Mouse (Mus musculus): ENCODE measurements around the gene Heph. TPM values are rescaled to one million over a fixed set of nuclear protein-coding genes. Genes with fewer than 3 reads are reported as not detected.
A peak's percentile ranks its signal among the peaks of the same experiment; 100 is the strongest.
"Not testable (repeated sequence)": the region's sequence is repeated elsewhere in the genome, so short reads cannot be mapped to it uniquely, and the experiment has no call there.

The Heph gene
- 3.7 and 3.9 TPM in 2 replicates for polyA plus RNA-seq (2015; fragmentation: Nextera tagmentation; extraction: Ambion mirVana)

DNA sequence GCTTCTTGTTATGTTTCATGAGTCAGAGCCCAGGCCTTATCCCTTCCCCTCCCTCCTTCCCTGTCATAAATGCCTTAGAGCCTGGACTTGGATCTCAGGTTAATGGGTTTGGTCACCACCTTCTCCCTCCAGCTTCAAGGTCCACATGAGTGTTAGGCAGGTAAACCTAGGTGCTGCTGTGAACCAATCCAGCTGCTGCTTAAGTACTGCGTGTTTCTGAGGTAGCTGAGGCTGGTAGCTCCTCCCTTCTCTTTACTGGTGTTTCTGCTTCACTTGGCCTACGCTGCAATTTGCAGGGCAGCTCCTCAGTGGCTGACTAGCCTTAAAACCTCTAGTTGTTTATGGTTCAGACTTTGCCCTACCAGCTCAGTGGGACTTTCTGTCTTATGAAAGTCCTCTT lies at the start of gene Heph:
Heph (plus strand) TSS at position 211 of the 400 bp plus-strand sequence.
- peak within 1 kb of the TSS; percentile 19; the same call in 1 of the 2 replicates for H3K4me2 ChIP-seq
- WGBS: 65% methylated on average over 2 of the region's 2 CpGs
- no peak for ATAC-seq (replicated peaks)

DNA sequence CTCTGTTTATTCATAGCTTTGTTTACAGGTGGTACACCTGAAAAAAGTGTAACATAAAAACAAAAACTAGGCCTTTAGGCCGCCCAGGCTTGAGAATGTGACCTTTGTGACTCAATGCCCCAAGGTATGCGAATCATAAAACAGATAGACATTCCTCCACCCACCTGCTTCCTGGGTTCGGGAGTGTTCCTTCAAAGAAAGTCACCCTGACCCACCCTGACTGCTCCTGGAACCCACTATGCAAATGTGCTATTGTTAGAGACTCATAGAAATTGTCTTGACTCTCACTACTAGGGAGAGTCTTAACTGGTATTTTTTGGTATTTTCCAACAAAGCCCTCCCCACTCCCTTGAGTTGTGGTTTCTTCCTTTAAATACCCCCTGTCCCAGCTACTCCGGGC lies 39.8 kb upstream of the Heph start:
- H3K9ac ChIP-seq; ATAC-seq (replicated peaks); H3K27ac ChIP-seq; H3K9me3 ChIP-seq; H3K4me1 ChIP-seq; H3K4me2 ChIP-seq; H3K27me3 ChIP-seq (replicated peaks); H3K4me3 ChIP-seq; H3K36me3 ChIP-seq (replicated peaks): not testable (repeated sequence)
- 79% methylated on average over 4 of the region's 4 CpGs for WGBS

More for the DNA sequence above, at the start of gene Heph:
- Histone ChIP-seq H3K36me3 (replicated peaks) (no peaks in the 10 kb centered on the region), H3K27me3 (replicated peaks) (no peaks in the 10 kb centered on the region), H3K27ac (no peak within 1 kb of the TSS), H3K9me3 (no peaks in the 10 kb centered on the region), H3K4me1 (no peaks in the 10 kb centered on the region), H3K4me3 (peak within 1 kb of the TSS; percentile 23; the same call in 1 of the 2 replicates), H3K9ac (no peak within 1 kb of the TSS)

DNA sequence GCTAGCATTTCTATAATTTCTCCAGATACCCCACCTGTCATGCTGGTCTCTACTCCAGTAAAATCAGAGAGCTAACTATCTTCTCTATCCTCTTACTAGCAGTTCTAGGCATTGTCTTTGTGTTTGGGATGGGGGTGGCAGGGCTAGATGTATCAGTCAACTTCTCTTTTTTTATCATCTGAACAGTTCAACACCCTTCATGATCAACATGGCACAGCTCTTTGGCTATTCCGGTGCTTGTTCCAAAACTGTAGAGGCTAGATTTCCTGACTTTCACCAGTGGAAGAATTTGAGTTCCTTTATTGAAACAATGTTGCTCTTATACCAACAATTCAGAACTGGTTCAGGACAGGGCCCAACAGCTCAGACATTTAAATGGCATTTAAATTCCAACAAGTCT lies 38.2 kb upstream of the Heph start:
- Histone ChIP-seq H3K27ac (no peak overlapping the region), H3K36me3 (replicated peaks) (no peaks in the 10 kb centered on the region), H3K4me2 (no peak overlapping the region), H3K27me3 (replicated peaks) (no peaks in the 10 kb centered on the region), H3K4me1 (no peaks in the 10 kb centered on the region), H3K4me3 (no peak overlapping the region), H3K9me3 (no peaks in the 10 kb centered on the region), H3K9ac (no peak overlapping the region)
- ATAC-seq (replicated peaks): no peak
- WGBS: 90% methylated on average over 1 of the region's 1 CpGs

DNA sequence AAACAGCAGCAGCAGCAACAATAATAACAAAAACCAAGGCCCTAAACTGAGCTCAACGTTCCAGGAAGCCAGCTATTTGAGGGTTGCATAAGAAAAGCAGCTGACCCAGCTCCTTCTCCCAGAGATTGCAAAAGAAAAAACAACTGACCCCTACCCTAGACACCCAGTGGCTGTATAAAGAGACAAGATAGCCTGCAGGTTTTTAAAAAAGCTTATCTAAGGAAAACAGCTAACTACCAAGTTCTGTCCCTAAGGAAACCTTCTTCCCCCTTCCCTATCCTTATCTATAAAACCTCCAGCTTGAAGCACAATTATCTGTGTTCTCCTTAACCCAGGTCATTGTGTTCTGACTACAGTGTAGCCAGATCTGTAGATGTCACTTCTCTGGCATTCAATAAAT lies 37.4 kb upstream of the Heph start:
- no peaks in the 10 kb centered on the region for H3K36me3 ChIP-seq (replicated peaks)
- no peak for ATAC-seq (replicated peaks)
- H3K9me3 ChIP-seq: no peaks in the 10 kb centered on the region
- no peaks in the 10 kb centered on the region for H3K27me3 ChIP-seq (replicated peaks)
- H3K4me2 ChIP-seq: no peak overlapping the region
- WGBS: 45% methylated on average over 1 of the region's 1 CpGs
- H3K9ac ChIP-seq: no peak overlapping the region
- H3K4me3 ChIP-seq: no peak overlapping the region
- H3K4me1 ChIP-seq: no peaks in the 10 kb centered on the region
- H3K27ac ChIP-seq: no peak overlapping the region

DNA sequence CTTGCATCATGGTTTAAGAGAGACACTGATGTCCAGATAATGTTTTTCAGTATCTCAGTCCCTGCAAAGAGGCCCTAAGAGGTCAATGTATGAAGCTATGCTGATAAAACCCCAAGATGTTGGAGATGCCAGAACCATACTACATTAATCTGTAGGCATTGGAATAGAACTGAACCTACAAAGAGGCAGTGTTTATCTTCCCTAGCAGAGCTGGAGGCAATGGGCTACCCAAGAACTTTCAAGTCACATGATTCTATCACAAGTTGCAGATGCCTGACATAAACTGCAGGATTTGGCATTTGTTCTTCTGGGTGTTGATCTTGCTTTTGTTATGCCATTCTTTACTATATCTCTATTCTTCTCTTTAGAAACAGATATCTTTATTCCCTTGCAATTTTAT lies 35.8 kb upstream of the Heph start:
- Histone ChIP-seq H3K27me3 (replicated peaks) (no peaks in the 10 kb centered on the region), H3K4me2 (no peak overlapping the region), H3K27ac (no peak overlapping the region), H3K4me1 (no peaks in the 10 kb centered on the region), H3K4me3 (no peak overlapping the region), H3K9me3 (no peaks in the 10 kb centered on the region), H3K36me3 (replicated peaks) (no peaks in the 10 kb centered on the region), H3K9ac (no peak overlapping the region)
- ATAC-seq (replicated peaks): no peak

DNA sequence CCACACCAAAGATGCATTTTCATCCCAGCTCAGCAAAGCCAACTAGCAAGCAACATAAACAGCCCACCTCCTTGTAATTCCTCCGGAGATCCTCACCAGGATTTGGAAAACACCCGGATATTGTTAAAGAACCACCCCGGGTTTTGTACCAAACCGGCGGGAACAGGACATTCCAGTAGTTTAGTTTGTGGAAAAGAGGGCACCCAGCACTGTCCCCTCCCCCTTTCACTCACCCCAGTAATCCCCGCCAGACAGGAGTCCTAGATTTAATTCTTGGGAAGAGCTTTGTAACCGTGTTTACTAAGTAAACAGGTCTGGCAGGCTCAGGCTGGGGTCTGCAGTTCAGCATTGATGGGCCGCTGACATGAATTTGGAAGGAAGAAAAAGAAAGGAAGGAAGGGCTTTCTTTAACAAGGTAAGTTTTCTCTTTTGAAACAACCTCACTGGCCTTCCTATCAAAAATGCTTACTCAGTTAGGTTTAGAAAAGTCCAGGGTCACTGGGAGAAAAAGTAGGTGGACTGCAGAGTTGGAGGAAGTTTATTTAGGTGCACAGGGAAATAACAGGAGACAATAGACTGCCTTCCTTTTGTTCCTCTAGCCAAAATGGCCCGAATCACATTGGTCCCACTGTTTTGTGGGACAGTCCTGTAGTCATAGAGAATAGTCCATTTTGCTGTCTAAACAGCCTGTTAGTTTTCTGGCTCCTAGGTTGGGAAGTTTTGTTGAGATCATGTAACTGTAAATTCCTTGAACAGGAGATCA lies 1.2 kb downstream of the Heph start, which contains the start of gene Hsf3:
Hsf3 (minus strand) TSS at position 94 of the 763 bp plus-strand sequence.
- WGBS: 26% methylated on average over 9 of the region's 9 CpGs
- H3K4me1 ChIP-seq: no peaks in the 10 kb centered on the region
- no peaks in the 10 kb centered on the region for H3K9me3 ChIP-seq
- H3K36me3 ChIP-seq (replicated peaks): no peaks in the 10 kb centered on the region
- peak within 1 kb of the TSS; percentile 19; the same call in 1 of the 2 replicates for H3K4me2 ChIP-seq
- no peak within 1 kb of the TSS for H3K9ac ChIP-seq
- H3K4me3 ChIP-seq: peak within 1 kb of the TSS; percentile 23
- ATAC-seq (replicated peaks): no peak; the same call in 1 of the 2 replicates
- H3K27ac ChIP-seq: no peak within 1 kb of the TSS
- H3K27me3 ChIP-seq (replicated peaks): no peaks in the 10 kb centered on the region

DNA sequence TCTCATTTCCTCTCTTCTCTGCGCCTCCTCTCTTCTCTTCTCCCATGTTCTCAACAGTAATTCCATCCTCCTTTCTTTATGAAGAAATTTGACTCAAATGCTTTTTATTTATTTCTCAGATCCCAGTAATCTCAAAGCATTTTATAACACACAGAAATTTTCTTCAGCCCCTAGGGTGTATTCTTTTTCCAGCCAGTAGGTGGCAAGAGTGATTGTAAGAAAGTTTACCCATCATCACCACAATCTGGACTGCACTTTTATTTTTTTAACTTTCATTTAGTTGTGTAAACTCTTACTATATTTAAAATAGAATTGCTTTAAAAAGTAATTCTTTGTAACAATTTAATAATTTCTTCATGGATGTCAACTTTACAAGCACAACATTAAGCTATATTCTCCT lies 46.4 kb downstream of the Heph start:
- no peak overlapping the region for H3K27ac ChIP-seq
- H3K36me3 ChIP-seq (replicated peaks): no peaks in the 10 kb centered on the region
- H3K4me2 ChIP-seq: no peak overlapping the region
- no peak overlapping the region for H3K4me3 ChIP-seq
- no peak for ATAC-seq (replicated peaks)
- no peaks in the 10 kb centered on the region for H3K27me3 ChIP-seq (replicated peaks)
- no peaks in the 10 kb centered on the region for H3K9me3 ChIP-seq
- H3K9ac ChIP-seq: no peak overlapping the region
- WGBS: 78% methylated on average over 1 of the region's 1 CpGs
- H3K4me1 ChIP-seq: no peaks in the 10 kb centered on the region

Other genes starting within 250 kb of the Heph start
- not detected in 2 replicates for gene Vsig4, start 161.9 kb upstream of the Heph start, polyA plus RNA-seq (2015; fragmentation: Nextera tagmentation; extraction: Ambion mirVana)
- gene Hsf3, start 935 bp downstream of the Heph start, polyA plus RNA-seq (2015; fragmentation: Nextera tagmentation; extraction: Ambion mirVana): 0.08 and 0.10 TPM in 2 replicates